Mouse (Mus musculus): Measurements from ENCODE around the gene Cfap161. TPM values are rescaled to one million over a fixed set of nuclear protein-coding genes. Genes with fewer than 3 reads are reported as not detected.
A peak's percentile ranks its signal among the peaks of the same experiment; 100 is the strongest.

Gene Cfap161
- polyA plus RNA-seq, 1 experiment from 2014 or later, result 4.3 TPM

DNA sequence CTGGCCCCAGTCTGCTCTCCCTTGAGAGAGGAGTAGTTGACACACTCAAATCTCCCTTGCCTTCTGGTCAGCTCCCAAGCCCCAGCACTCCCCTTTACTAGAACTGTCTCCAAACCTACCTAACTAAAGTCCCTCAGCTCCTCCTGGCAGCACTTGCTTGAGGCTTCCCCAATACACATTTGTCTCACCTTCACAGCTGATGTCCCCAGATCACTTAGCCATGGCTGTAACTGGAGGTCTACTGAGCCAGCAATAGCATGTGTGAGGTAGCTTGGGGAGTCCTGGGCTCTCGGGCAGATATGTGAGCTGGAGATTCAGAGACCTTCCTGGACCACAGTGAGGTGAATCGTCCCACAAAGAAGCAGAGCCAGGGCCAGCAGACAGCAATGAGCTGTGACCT, 16.2 kb downstream of the Cfap161 start:
- DNase-seq (ENCODE audit: low spot score) (no peak), ATAC-seq (ENCODE audit: low read depth) (no peak)
- no peak overlapping the region for H3K4me2 ChIP-seq (ENCODE audit: low read depth, low read length)
- 71% methylated on average over 2 of the region's 2 CpGs for WGBS
- no peak overlapping the region for H3K27ac ChIP-seq (replicated peaks; ENCODE audit: low read depth, low read length)
- no peaks in the 10 kb centered on the region for H3K9me3 ChIP-seq (ENCODE audit: control insufficient read depth, low read length)
- no peaks in the 10 kb centered on the region for H3K27me3 ChIP-seq (replicated peaks; ENCODE audit: control insufficient read depth, insufficient read depth, low read length)
- no peaks in the 10 kb centered on the region for H3K4me1 ChIP-seq (ENCODE audit: control insufficient read depth, insufficient read depth, low read length)
- H3K36me3 ChIP-seq (ENCODE audit: control insufficient read depth, insufficient read depth, low read length), result no peaks in the 10 kb centered on the region
- no peak overlapping the region for H3K4me3 ChIP-seq (ENCODE audit: low read depth, low read length)
- no peak overlapping the region for H3K9ac ChIP-seq (ENCODE audit: low read depth, low read length)

DNA sequence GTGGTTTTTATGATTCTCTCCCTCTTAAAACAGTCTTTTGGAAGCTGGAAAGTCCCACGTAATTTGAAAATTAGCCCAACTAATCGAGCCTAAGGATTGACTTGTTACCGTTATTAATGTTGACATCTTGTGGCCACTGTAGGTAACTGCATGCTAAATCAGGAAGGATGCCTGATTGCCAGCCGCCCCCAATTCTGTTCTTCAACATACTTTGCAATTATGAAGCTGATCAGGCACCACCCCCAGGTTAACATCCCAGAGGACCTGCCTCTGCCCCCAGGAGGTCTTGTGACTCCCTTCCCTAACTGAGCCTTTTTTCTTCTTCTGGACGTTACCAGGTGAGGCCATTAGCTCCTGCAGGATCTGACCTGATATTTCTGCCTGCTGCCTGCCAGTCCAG, 20.0 kb downstream of the Cfap161 start:
- H3K36me3 ChIP-seq (ENCODE audit: control insufficient read depth, insufficient read depth, low read length), result no peaks in the 10 kb centered on the region
- 13% methylated on average over 5 of the region's 5 CpGs for WGBS
- H3K27ac ChIP-seq (replicated peaks; ENCODE audit: low read depth, low read length), result no peak overlapping the region
- ATAC-seq (ENCODE audit: low read depth) (no peak), DNase-seq (ENCODE audit: low spot score) (peak; percentile 66)
- no peaks in the 10 kb centered on the region for H3K27me3 ChIP-seq (replicated peaks; ENCODE audit: control insufficient read depth, insufficient read depth, low read length)
- H3K9ac ChIP-seq (ENCODE audit: low read depth, low read length), result no peak overlapping the region
- H3K4me3 ChIP-seq (ENCODE audit: low read depth, low read length), result no peak overlapping the region
- H3K4me1 ChIP-seq (ENCODE audit: control insufficient read depth, insufficient read depth, low read length), result 0 out of 2 replicates have a peak, but pooled peaks cover 4% of the 10 kb centered on the region
- H3K4me2 ChIP-seq (ENCODE audit: low read depth, low read length), result no peak overlapping the region
- H3K9me3 ChIP-seq (ENCODE audit: control insufficient read depth, low read length), result no peaks in the 10 kb centered on the region

DNA sequence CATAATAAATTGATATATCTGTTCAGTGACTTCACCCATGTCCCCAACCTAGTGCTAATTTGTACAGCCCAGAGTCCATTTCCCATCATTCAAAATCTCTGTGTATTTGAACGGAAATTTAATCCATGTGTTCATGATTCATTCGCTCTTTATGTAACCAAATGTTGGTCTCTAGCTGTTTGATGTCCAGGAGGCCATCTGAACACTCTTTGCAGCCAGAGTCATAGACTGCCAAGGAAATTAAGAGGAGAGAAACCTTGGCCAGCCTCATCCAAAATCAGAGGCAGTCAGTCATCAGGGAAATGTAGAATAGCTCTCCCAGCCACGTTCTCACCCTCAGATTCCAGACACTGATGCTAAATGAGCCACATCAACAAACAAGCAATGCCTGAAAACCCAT, 31.0 kb downstream of the Cfap161 start:
- H3K4me3 ChIP-seq (ENCODE audit: low read depth, low read length), result no peak overlapping the region
- H3K9ac ChIP-seq (ENCODE audit: low read depth, low read length), result no peak overlapping the region
- 40% methylated on average over 3 of the region's 3 CpGs for WGBS
- H3K27me3 ChIP-seq (replicated peaks; ENCODE audit: control insufficient read depth, insufficient read depth, low read length), result no peaks in the 10 kb centered on the region
- ATAC-seq (ENCODE audit: low read depth) (no peak), DNase-seq (ENCODE audit: low spot score) (peak; percentile 38)
- no peaks in the 10 kb centered on the region for H3K9me3 ChIP-seq (ENCODE audit: control insufficient read depth, low read length)
- no peak overlapping the region for H3K4me2 ChIP-seq (ENCODE audit: low read depth, low read length)
- H3K27ac ChIP-seq (replicated peaks; ENCODE audit: low read depth, low read length), result no peak overlapping the region
- no peaks in the 10 kb centered on the region; the same call in 1 of the 2 replicates for H3K4me1 ChIP-seq (ENCODE audit: control insufficient read depth, insufficient read depth, low read length)
- H3K36me3 ChIP-seq (ENCODE audit: control insufficient read depth, insufficient read depth, low read length), result no peaks in the 10 kb centered on the region

DNA sequence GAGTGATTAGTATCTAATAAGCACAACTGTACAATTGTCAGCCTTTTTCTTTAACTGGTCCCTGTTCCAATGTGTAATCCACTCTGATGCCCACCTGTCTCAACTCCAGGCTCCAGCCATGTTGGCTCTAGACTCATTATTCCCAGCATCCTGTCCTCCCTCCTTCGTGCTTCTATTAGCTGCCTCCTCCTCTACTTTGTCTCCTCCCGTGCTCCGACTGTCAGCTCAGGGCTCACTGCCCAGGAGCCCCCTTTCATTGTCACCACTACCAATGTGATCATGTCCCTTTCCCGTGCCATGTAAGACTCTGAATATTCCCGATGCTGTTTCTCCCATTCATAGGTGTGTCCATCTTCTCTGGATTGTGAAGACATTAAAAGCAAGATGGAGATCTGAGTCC, 32.3 kb downstream of the Cfap161 start:
- no peak overlapping the region for H3K27ac ChIP-seq (replicated peaks; ENCODE audit: low read depth, low read length)
- no peak for ATAC-seq (ENCODE audit: low read depth)
- 84% methylated on average over 5 of the region's 5 CpGs for WGBS

DNA sequence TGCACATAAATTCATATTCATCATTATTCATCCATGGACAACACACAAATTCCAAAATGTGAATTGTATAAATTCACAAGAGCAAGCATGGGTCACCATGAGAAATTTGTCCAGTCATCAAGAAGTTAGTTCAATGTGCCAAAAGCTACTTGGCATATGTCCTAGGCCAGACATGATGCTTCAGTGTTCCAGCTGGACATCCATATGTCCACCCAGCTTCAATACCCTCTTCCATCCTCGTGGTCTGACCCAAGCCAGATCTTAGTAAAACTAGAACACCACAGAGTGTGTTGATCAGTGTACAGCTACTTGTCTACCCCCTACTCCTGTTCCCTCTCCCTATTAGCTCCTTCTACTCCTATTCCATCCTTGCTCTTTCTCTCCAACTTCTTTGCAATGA, 43.6 kb downstream of the Cfap161 start:
- DNase-seq (ENCODE audit: low spot score) (no peak), ATAC-seq (ENCODE audit: low read depth) (no peak)
- no peaks in the 10 kb centered on the region for H3K27me3 ChIP-seq (replicated peaks; ENCODE audit: control insufficient read depth, insufficient read depth, low read length)
- no peak overlapping the region for H3K4me2 ChIP-seq (ENCODE audit: low read depth, low read length)
- no peak overlapping the region for H3K27ac ChIP-seq (replicated peaks; ENCODE audit: low read depth, low read length)
- no peak overlapping the region for H3K4me3 ChIP-seq (ENCODE audit: low read depth, low read length)
- H3K9me3 ChIP-seq (ENCODE audit: control insufficient read depth, low read length), result no peaks in the 10 kb centered on the region
- H3K36me3 ChIP-seq (ENCODE audit: control insufficient read depth, insufficient read depth, low read length), result no peaks in the 10 kb centered on the region
- WGBS, result 72% methylated on average over 1 of the region's 1 CpGs
- H3K4me1 ChIP-seq (ENCODE audit: control insufficient read depth, insufficient read depth, low read length), result peaks cover 6% of the 10 kb centered on the region; the same call in 1 of the 2 replicates
- no peak overlapping the region for H3K9ac ChIP-seq (ENCODE audit: low read depth, low read length)

More for the DNA sequence above, 32.3 kb downstream of the Cfap161 start:
- Histone ChIP-seq H3K4me3 (ENCODE audit: low read depth, low read length) (no peak overlapping the region), H3K9ac (ENCODE audit: low read depth, low read length) (no peak overlapping the region), H3K9me3 (ENCODE audit: control insufficient read depth, low read length) (no peaks in the 10 kb centered on the region), H3K36me3 (ENCODE audit: control insufficient read depth, insufficient read depth, low read length) (no peaks in the 10 kb centered on the region), H3K4me2 (ENCODE audit: low read depth, low read length) (no peak overlapping the region), H3K4me1 (ENCODE audit: control insufficient read depth, insufficient read depth, low read length) (no peaks in the 10 kb centered on the region), H3K27me3 (replicated peaks; ENCODE audit: control insufficient read depth, insufficient read depth, low read length) (no peaks in the 10 kb centered on the region)
- DNase-seq (ENCODE audit: low spot score), result no peak

DNA sequence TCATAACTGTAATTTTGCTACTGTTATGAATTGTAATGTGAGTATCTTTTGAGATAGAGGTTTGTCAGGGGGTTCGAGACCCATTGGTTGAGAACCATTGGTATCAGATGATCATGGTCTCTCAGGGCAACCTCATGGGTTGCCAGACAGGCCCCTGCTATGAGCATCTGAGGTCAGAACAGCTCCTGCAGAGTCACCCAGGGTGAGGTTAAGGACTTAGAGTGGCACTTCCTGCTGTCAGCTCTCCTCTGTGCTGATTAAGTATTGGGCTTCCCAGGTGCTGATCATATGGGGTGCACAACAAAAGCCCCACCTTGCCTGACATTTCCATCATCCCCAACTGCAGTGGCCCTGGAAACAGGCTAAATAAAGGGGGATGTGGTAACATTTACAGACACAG, 46.3 kb downstream of the Cfap161 start:
- DNase-seq (ENCODE audit: low spot score), result no peak
- Histone ChIP-seq H3K27me3 (replicated peaks; ENCODE audit: control insufficient read depth, insufficient read depth, low read length) (no peaks in the 10 kb centered on the region), H3K36me3 (ENCODE audit: control insufficient read depth, insufficient read depth, low read length) (no peaks in the 10 kb centered on the region), H3K4me2 (ENCODE audit: low read depth, low read length) (no peak overlapping the region), H3K4me1 (ENCODE audit: control insufficient read depth, insufficient read depth, low read length) (peaks cover 15% of the 10 kb centered on the region), H3K9ac (ENCODE audit: low read depth, low read length) (no peak overlapping the region), H3K9me3 (ENCODE audit: control insufficient read depth, low read length) (no peaks in the 10 kb centered on the region), H3K4me3 (ENCODE audit: low read depth, low read length) (no peak overlapping the region), H3K27ac (replicated peaks; ENCODE audit: low read depth, low read length) (no peak overlapping the region)
- WGBS, result 71% methylated on average over 1 of the region's 1 CpGs
- no peak for ATAC-seq (ENCODE audit: low read depth)

DNA sequence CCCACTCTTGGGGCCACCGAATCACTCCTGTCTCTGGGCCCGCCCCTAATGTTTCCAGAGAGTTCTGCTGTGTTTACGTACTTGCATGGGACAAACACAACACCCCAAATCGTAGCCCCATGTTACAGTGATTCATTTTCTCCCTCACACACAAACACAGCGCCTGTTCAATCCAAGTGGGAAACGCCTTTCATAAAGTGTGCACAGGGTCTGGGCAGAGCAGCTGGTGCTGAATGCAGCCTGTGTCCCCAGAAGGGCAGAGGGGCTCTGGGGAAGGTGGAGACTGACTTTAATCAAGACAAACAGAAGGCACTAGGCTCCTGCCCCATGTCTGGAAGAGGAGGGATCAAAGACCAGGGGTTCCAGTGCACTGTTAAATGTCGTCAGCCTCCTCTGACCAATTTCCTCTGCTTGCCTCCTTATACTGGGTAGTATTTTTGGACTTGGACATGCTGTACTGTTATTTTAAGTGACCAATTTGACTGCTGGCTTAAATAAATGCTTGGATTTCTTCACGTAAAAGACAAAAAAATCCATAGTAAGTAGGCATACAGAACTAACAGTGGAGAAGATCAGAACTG, 48.5 kb downstream of the Cfap161 start:
- Histone ChIP-seq H3K27ac (replicated peaks; ENCODE audit: low read depth, low read length) (peak overlapping the region; percentile 85), H3K4me2 (ENCODE audit: low read depth, low read length) (peak overlapping the region; percentile 51), H3K27me3 (replicated peaks; ENCODE audit: control insufficient read depth, insufficient read depth, low read length) (no peaks in the 10 kb centered on the region), H3K4me3 (ENCODE audit: low read depth, low read length) (peak overlapping the region; percentile 32; the same call in 1 of the 2 replicates), H3K9me3 (ENCODE audit: control insufficient read depth, low read length) (no peaks in the 10 kb centered on the region), H3K36me3 (ENCODE audit: control insufficient read depth, insufficient read depth, low read length) (no peaks in the 10 kb centered on the region), H3K9ac (ENCODE audit: low read depth, low read length) (peak overlapping the region; percentile 56), H3K4me1 (ENCODE audit: control insufficient read depth, insufficient read depth, low read length) (peaks cover 15% of the 10 kb centered on the region)
- DNase-seq (ENCODE audit: low spot score) (no peak), ATAC-seq (ENCODE audit: low read depth) (0 out of 2 replicates have a peak, but pooled peaks have one; percentile 26)
- WGBS, result 39% methylated on average over 8 of the region's 8 CpGs

DNA sequence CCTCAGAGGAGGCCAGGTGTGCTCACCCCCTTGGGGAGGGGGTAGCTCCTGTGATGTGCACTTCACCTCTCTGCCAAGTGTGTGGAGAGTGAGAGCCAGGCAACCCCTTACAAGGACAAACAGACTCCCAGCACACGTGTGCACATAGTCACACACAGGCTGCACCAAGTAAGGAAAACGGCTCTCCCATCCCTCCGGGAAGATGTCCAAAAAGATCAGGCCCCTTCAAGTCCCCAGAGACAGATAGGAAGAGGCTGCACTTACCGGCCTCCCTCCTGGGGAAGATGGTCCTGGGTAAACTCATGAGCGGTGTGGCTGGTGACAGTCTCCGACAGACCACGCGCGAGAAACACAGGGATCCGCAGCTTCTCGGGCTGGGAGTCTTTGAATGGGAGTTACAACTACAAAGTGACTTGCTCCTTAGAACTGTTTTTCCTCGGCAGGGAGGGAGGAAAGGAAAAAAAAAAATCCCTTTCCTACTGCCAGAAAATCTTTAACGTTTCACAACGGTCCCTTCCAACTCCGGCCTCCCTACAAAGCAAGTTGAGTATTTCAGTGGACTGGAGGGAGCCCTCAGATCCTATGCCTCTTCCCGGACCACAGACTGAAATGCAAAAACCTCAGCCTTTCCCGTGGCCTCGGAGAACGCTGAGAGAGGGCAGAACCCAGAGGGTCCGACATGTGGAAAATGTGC, 49.1 kb downstream of the Cfap161 start, which contains the start of gene Il16:
Gene Il16 (minus strand): TSS at position 314 of the 694 bp plus-strand sequence.
- H3K4me1 ChIP-seq (ENCODE audit: control insufficient read depth, insufficient read depth, low read length), result peaks cover 15% of the 10 kb centered on the region
- H3K36me3 ChIP-seq (ENCODE audit: control insufficient read depth, insufficient read depth, low read length), result no peaks in the 10 kb centered on the region
- H3K9ac ChIP-seq (ENCODE audit: low read depth, low read length), result peak within 1 kb of the TSS; percentile 56
- H3K9me3 ChIP-seq (ENCODE audit: control insufficient read depth, low read length), result no peaks in the 10 kb centered on the region
- H3K4me3 ChIP-seq (ENCODE audit: low read depth, low read length), result peak within 1 kb of the TSS; percentile 32
- peak within 1 kb of the TSS; percentile 85 for H3K27ac ChIP-seq (replicated peaks; ENCODE audit: low read depth, low read length)
- DNase-seq (ENCODE audit: low spot score) (peak; percentile 37), ATAC-seq (ENCODE audit: low read depth) (peak; percentile 55; the same call in 1 of the 2 replicates)
- 28% methylated on average over 20 of the region's 20 CpGs for WGBS
- H3K27me3 ChIP-seq (replicated peaks; ENCODE audit: control insufficient read depth, insufficient read depth, low read length), result no peaks in the 10 kb centered on the region
- H3K4me2 ChIP-seq (ENCODE audit: low read depth, low read length), result peak within 1 kb of the TSS; percentile 51
